Mouse (Mus musculus): Measurements from ENCODE around the gene Cdh13.

DNA sequence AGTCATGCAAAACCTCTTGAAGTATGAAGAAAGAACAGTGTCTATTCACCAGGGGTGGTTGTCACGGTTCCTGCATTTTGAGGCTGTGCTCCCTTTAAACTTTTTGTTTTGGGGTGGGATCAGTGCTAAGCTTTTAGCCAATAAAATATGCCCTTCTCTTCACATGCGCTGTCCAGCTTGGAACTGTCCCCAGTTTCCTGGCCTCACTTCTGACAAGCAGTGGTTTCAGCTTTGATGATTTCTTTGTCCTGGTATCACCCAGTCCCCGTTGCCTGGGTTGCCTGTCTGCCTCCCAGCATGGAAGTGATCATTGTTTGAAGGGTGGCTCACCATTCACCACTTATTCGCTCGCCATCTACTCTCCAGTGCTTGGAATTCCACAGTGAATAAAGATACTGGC lies 156.3 kb downstream of the Cdh13 start:
- TF ChIP-seq FLI1 (IDR thresholded peaks at IDR 0.05; ENCODE audit: low read length) (no peak), GATA1 (IDR thresholded peaks at IDR 0.05; ENCODE audit: borderline replicate concordance, low read length) (no peak)

Data from megakaryocyte, embryonic 14.5 days (primary cell).